Comparison of ENCODE assay signal across 9 mouse cellular contexts in genomic region chr10:62111207-62111576, GRCm38 (mm10). TPM values are rescaled to one million over a fixed set of nuclear protein-coding genes. Genes with fewer than 3 reads are reported as not detected.
DNase-seq lines count a peak whose midpoint lies in the region; ATAC-seq lines count a peak whose summit lies in the region.
"Had no signal": no experiment of that assay in that cellular context is flagged by ENCODE, and none has a peak within 500 bp of the region (broad histone marks: within the 10 kb centered on the region; RNA-seq: fewer than 3 reads in every experiment).

No protein-coding gene starts in this region.

- H3K36me3 ChIP-seq in forebrain, embryonic 13.5 days (ENCODE audit: poor library complexity, severe bottlenecking), result peaks cover 15% of the 10 kb centered on the region; the same call in 1 of the 2 replicates
- H3K36me3 ChIP-seq in liver, embryonic 15.5 days (replicated peaks), result no peaks in the 10 kb centered on the region
- H3K36me3 ChIP-seq in stomach, embryonic 16.5 days (ENCODE audit: control insufficient read depth, insufficient read depth, low read length), result no peaks in the 10 kb centered on the region

- H3K27me3 ChIP-seq in forebrain, embryonic 13.5 days, result peaks cover 9% of the 10 kb centered on the region; the same call in 1 of the 2 replicates
- H3K27me3 ChIP-seq in liver, embryonic 15.5 days, result peaks cover 49% of the 10 kb centered on the region
- H3K27me3 ChIP-seq in stomach, embryonic 16.5 days (ENCODE audit: control insufficient read depth, insufficient read depth, low read length), result peaks cover 3% of the 10 kb centered on the region; the same call in 1 of the 2 replicates

- 47% methylated on average over 6 of the region's 6 CpGs for WGBS in forebrain, embryonic 13.5 days
- WGBS in liver, embryonic 15.5 days (ENCODE audit: insufficient replicate concordance), result 42% methylated on average over 6 of the region's 6 CpGs
- 35% methylated on average over 6 of the region's 6 CpGs for WGBS in stomach, embryonic 16.5 days

- peak overlapping the region; percentile 66 for H3K4me3 ChIP-seq in forebrain, embryonic 13.5 days
- no peak overlapping the region for H3K4me3 ChIP-seq in liver, embryonic 15.5 days (replicated peaks)
- peak overlapping the region; percentile 68 for H3K4me3 ChIP-seq in stomach, embryonic 16.5 days (replicated peaks; ENCODE audit: low read length)

- H3K9ac ChIP-seq in forebrain, embryonic 13.5 days, result no peak overlapping the region
- H3K9ac ChIP-seq in liver, embryonic 15.5 days, result no peak overlapping the region
- H3K9ac ChIP-seq in stomach, embryonic 16.5 days (ENCODE audit: low read length), result peak overlapping the region; percentile 84

- peak; percentile 13 for DNase-seq in kidney, adult 11 months
- DNase-seq in kidney, postnatal 14 days, result no peak
- DNase-seq in Muller cell, postnatal 12 days (ENCODE audit: inconsistent ontology term), result peak; percentile 12
- no peak for DNase-seq in urinary bladder, adult 18-20 months (ENCODE audit: low spot score in 2 of 2)
- no peak for DNase-seq in spleen, adult 12 weeks (ENCODE audit: low spot score)

- peaks cover 28% of the 10 kb centered on the region for H3K4me1 ChIP-seq in forebrain, embryonic 13.5 days
- peaks cover 6% of the 10 kb centered on the region for H3K4me1 ChIP-seq in liver, embryonic 15.5 days (replicated peaks)
- H3K4me1 ChIP-seq in stomach, embryonic 16.5 days (ENCODE audit: control insufficient read depth, insufficient read depth, low read length), result 0 out of 2 replicates have a peak, but pooled peaks cover 4% of the 10 kb centered on the region

- H3K4me2 ChIP-seq in forebrain, embryonic 13.5 days, result peak overlapping the region; percentile 72
- peak overlapping the region; percentile 75 for H3K4me2 ChIP-seq in liver, embryonic 15.5 days
- peak overlapping the region; percentile 82 for H3K4me2 ChIP-seq in stomach, embryonic 16.5 days (ENCODE audit: low read depth, low read length)

- no peak for ATAC-seq in forebrain, embryonic 13.5 days
- ATAC-seq in liver, embryonic 15.5 days (ENCODE audit: insufficient read depth), result no peak
- no peak for ATAC-seq in stomach, embryonic 16.5 days (ENCODE audit: insufficient read depth, low FRiP score)

- no peaks in the 10 kb centered on the region for H3K9me3 ChIP-seq in forebrain, embryonic 13.5 days (replicated peaks)
- no peaks in the 10 kb centered on the region for H3K9me3 ChIP-seq in liver, embryonic 15.5 days (replicated peaks)
- H3K9me3 ChIP-seq in stomach, embryonic 16.5 days (replicated peaks; ENCODE audit: control insufficient read depth, low read length), result no peaks in the 10 kb centered on the region

- H3K27ac ChIP-seq in forebrain, embryonic 13.5 days, result no peak overlapping the region
- H3K27ac ChIP-seq in liver, embryonic 15.5 days (replicated peaks), result no peak overlapping the region
- no peak overlapping the region for H3K27ac ChIP-seq in stomach, embryonic 16.5 days (ENCODE audit: low read length)

RNA-seq across cellular contexts. Expression of gene Neurog3, which starts 21.7 kb away (rescaled TPM):
- polyA plus RNA-seq in forebrain, embryonic 13.5 days (2015; fragmentation: Nextera tagmentation; extraction: Ambion mirVana), result 0.15 and 0.41 TPM in 2 replicates
- polyA plus RNA-seq in liver, embryonic 15.5 days (2015; fragmentation: Nextera tagmentation; extraction: Ambion mirVana), result 0.09 TPM in 1 of 2 replicates, not detected in the other
- polyA plus RNA-seq in stomach, embryonic 16.5 days (2015; fragmentation: Nextera tagmentation; extraction: Ambion mirVana), result 4.4 and 5.2 TPM in 2 replicates
- polyA plus RNA-seq: Patski had no signal

RNA-seq across cellular contexts. Expression of gene Fam241b, which starts 32.5 kb away (rescaled TPM):
- 92.5 and 96.1 TPM in 2 replicates for polyA plus RNA-seq in forebrain, embryonic 13.5 days (2015; fragmentation: Nextera tagmentation; extraction: Ambion mirVana)
- polyA plus RNA-seq in liver, embryonic 15.5 days (2015; fragmentation: Nextera tagmentation; extraction: Ambion mirVana), result 0.31 and 0.89 TPM in 2 replicates
- 18.0 and 21.6 TPM in 2 replicates for polyA plus RNA-seq in stomach, embryonic 16.5 days (2015; fragmentation: Nextera tagmentation; extraction: Ambion mirVana)

Comparison
In these comparisons a context has a peak if more than half of its experiments do, and no peak if none do; other contexts are left out.
1. DNase-seq: peak in kidney, adult 11 months (single experiment) and Muller cell, postnatal 12 days (single experiment); none in kidney, postnatal 14 days (single experiment), urinary bladder, adult 18-20 months (0 of 2) and spleen, adult 12 weeks (single experiment).
2. RNA of gene Fam241b, which starts 32.5 kb away (polyA plus RNA-seq): 92.5 to 96.1 TPM in forebrain, embryonic 13.5 days and 18.0 to 21.6 TPM in stomach, embryonic 16.5 days; 0.31 to 0.89 TPM in liver, embryonic 15.5 days; every median in the first group is over 10 times any median in the second.
3. Peak in every context shown above with its lines, with median percentiles within 50 percentile points of each other: H3K4me2 ChIP-seq.